Mouse (Mus musculus): ENCODE results near the gene Arhgap11a. TPM values are rescaled to one million over a fixed set of nuclear protein-coding genes. Genes with fewer than 3 reads are reported as not detected.

Gene Arhgap11a
- total and polyA plus RNA-seq, 2 experiments from 2014 or later, result 1.3 to 2.0 TPM

DNA sequence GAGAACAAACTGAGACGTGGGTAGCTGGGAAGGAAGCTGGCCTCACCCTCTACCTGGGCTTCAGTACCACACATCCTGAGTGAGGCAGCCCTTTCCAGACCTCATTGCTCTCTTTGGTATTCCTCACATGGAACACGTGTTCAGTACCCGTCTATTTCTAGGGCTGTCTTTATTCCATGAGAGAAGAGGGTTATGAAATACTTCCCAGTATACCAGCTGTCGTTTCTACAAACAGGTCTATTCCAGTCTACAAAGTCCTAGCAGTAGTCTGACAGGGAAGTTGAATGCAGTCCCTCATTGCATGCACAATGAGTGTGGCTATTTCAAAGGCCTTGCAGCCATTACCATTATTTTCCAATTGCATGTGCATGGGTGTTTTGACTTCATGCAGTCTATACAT lies 42.7 kb downstream of the Arhgap11a start:
- H3K36me3 ChIP-seq (ENCODE audit: insufficient read depth, low read length), result no peaks in the 10 kb centered on the region
- H3K4me2 ChIP-seq (ENCODE audit: low read depth, low read length, poor library complexity, severe bottlenecking), result no peak overlapping the region
- H3K4me1 ChIP-seq (ENCODE audit: insufficient read depth, low read length), result no peaks in the 10 kb centered on the region
- ATAC-seq (ENCODE audit: low FRiP score), result no peak
- H3K9me3 ChIP-seq (ENCODE audit: low read length), result no peaks in the 10 kb centered on the region
- TF ChIP-seq CTCF (IDR thresholded peaks at IDR 0.05), result no peak
- DNase-seq (ENCODE audit: low spot score), result no peak
- no peak overlapping the region for H3K9ac ChIP-seq (replicated peaks; ENCODE audit: low read length, poor library complexity, severe bottlenecking)
- 88% methylated on average over 4 of the region's 4 CpGs for WGBS
- no peak overlapping the region for H3K27ac ChIP-seq (ENCODE audit: low read depth, low read length)
- H3K27me3 ChIP-seq (ENCODE audit: insufficient read depth, low read length), result no peaks in the 10 kb centered on the region
- H3K4me3 ChIP-seq (ENCODE audit: low read depth, low read length), result no peak overlapping the region

DNA sequence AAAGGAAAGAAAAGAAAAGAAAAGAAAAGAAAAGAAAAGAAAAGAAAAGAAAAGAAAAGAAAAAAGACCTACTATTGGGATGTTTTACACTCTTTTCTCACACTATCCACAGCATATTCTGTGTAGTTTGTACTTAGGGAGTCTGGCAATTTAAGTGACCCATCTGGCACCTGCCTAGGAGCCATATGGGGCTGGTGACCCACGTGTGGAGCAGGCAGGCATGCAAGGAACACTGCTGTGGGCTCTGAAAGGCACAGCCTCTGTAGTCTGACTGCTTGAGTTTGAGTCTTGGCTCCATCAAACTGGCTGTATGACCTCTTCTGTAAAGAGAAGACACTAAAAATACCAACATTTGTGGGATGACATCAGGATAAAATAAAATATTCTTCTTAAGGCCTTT lies 44.7 kb downstream of the Arhgap11a start:
- WGBS, result 37% methylated on average over 1 of the region's 1 CpGs
- Histone ChIP-seq H3K4me3 (ENCODE audit: low read depth, low read length) (no peak overlapping the region), H3K4me1 (ENCODE audit: insufficient read depth, low read length) (no peaks in the 10 kb centered on the region), H3K9me3 (ENCODE audit: low read length) (no peaks in the 10 kb centered on the region), H3K36me3 (ENCODE audit: insufficient read depth, low read length) (no peaks in the 10 kb centered on the region), H3K4me2 (ENCODE audit: low read depth, low read length, poor library complexity, severe bottlenecking) (no peak overlapping the region), H3K27me3 (ENCODE audit: insufficient read depth, low read length) (no peaks in the 10 kb centered on the region), H3K9ac (replicated peaks; ENCODE audit: low read length, poor library complexity, severe bottlenecking) (no peak overlapping the region), H3K27ac (ENCODE audit: low read depth, low read length) (no peak overlapping the region)
- DNase-seq (ENCODE audit: low spot score) (no peak), ATAC-seq (ENCODE audit: low FRiP score) (no peak)
- no peak for TF ChIP-seq CTCF (IDR thresholded peaks at IDR 0.05)

DNA sequence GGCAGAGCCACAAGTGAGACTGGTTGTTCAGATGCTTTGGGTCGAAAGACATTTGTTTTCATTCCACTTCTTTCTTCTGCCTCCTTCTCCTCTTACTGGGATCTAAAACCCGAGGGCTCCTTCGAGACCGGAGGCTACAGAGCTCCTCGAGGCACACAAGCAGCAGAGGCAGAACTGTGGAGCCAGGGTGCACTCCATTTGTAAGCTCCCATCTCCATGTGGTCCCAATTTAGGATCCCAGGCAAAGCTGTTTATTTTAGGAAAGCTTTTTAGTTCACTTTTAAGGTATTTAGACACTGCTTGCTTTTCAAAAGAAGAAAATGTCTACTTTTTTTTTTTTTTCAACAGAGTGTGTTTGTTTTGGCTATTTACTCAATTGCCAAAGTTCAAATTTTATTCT lies 47.6 kb downstream of the Arhgap11a start:
- H3K36me3 ChIP-seq (ENCODE audit: insufficient read depth, low read length), result no peaks in the 10 kb centered on the region
- H3K27ac ChIP-seq (ENCODE audit: low read depth, low read length), result no peak overlapping the region
- ATAC-seq (ENCODE audit: low FRiP score) (no peak), DNase-seq (ENCODE audit: low spot score) (no peak)
- no peak for TF ChIP-seq CTCF (IDR thresholded peaks at IDR 0.05)
- no peaks in the 10 kb centered on the region for H3K27me3 ChIP-seq (ENCODE audit: insufficient read depth, low read length)
- 82% methylated on average over 5 of the region's 5 CpGs for WGBS
- no peak overlapping the region for H3K4me2 ChIP-seq (ENCODE audit: low read depth, low read length, poor library complexity, severe bottlenecking)
- no peak overlapping the region for H3K9ac ChIP-seq (replicated peaks; ENCODE audit: low read length, poor library complexity, severe bottlenecking)
- no peaks in the 10 kb centered on the region for H3K4me1 ChIP-seq (ENCODE audit: insufficient read depth, low read length)
- H3K9me3 ChIP-seq (ENCODE audit: low read length), result no peaks in the 10 kb centered on the region
- H3K4me3 ChIP-seq (ENCODE audit: low read depth, low read length), result no peak overlapping the region

DNA sequence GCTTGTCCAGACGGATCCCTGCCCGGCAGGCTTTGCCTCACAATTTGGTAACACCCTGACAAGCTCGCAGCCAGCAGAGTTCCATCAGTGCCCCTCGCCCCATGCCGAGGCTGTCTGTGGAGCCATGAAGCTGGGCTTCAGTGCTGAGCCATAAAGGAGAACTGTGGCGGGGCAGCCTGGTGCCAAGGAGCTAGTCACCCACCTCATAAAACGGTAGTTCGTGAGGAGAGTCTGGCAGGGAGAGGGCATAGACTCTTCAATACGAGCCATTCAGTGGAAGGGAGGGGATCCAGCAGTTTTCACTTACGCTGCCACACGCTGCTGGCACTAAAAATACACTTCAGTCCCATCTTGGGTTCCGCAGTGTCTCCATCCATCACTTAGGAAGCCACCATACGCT lies 49.9 kb downstream of the Arhgap11a start:
- Histone ChIP-seq H3K27me3 (ENCODE audit: insufficient read depth, low read length) (no peaks in the 10 kb centered on the region), H3K9ac (replicated peaks; ENCODE audit: low read length, poor library complexity, severe bottlenecking) (no peak overlapping the region), H3K9me3 (ENCODE audit: low read length) (no peaks in the 10 kb centered on the region), H3K27ac (ENCODE audit: low read depth, low read length) (no peak overlapping the region), H3K4me3 (ENCODE audit: low read depth, low read length) (no peak overlapping the region), H3K4me1 (ENCODE audit: insufficient read depth, low read length) (no peaks in the 10 kb centered on the region), H3K36me3 (ENCODE audit: insufficient read depth, low read length) (no peaks in the 10 kb centered on the region), H3K4me2 (ENCODE audit: low read depth, low read length, poor library complexity, severe bottlenecking) (no peak overlapping the region)
- WGBS, result 89% methylated on average over 13 of the region's 13 CpGs
- no peak for DNase-seq (ENCODE audit: low spot score)
- no peak for ATAC-seq (ENCODE audit: low FRiP score)
- TF ChIP-seq CTCF (IDR thresholded peaks at IDR 0.05), result no peak

DNA sequence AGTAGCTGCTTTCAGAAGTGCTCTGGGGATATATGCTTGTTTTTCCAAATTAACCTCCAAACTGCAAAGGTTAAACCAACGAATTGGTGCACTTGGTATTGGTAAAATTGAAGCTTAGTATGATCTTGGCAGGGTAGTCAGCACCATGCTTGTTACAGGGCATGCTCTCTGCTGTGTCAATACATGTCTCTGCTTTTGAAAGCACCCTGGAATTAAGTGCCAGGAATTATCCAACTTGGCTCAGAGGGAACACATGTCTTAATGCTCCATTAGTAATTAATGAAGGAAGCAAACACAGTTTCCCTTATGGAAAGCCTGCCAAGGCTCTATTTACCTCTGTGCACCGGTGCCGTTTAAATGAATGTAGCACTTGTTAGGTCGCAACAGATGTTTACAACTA lies 53.3 kb downstream of the Arhgap11a start:
- 80% methylated on average over 4 of the region's 4 CpGs for WGBS
- no peak for TF ChIP-seq CTCF (IDR thresholded peaks at IDR 0.05)

DNA sequence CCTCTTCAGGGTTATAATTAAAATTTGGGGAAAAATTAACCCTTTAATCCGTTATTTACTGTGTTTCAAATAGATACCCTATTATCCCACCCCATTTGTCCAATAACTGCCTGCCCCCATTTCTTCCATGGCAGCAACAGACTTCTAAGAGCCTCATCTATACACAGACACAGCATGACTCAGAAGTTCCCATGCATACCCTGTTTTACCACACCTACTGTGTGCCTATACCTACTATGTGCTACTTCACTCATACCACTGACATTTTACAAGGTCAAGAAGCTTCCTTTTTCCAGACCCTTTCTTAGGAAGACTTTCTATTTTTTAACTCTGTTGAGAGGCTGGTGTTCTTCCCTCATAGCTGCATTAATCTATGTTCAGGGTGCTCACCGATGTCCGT lies 54.9 kb downstream of the Arhgap11a start:
- no peak overlapping the region for H3K27ac ChIP-seq (ENCODE audit: low read depth, low read length)
- no peak for TF ChIP-seq CTCF (IDR thresholded peaks at IDR 0.05)
- WGBS, result 92% methylated on average over 3 of the region's 3 CpGs
- no peak overlapping the region for H3K4me3 ChIP-seq (ENCODE audit: low read depth, low read length)
- DNase-seq (ENCODE audit: low spot score) (no peak), ATAC-seq (ENCODE audit: low FRiP score) (no peak)
- H3K9ac ChIP-seq (replicated peaks; ENCODE audit: low read length, poor library complexity, severe bottlenecking), result no peak overlapping the region
- no peaks in the 10 kb centered on the region for H3K27me3 ChIP-seq (ENCODE audit: insufficient read depth, low read length)
- H3K4me2 ChIP-seq (ENCODE audit: low read depth, low read length, poor library complexity, severe bottlenecking), result no peak overlapping the region
- H3K9me3 ChIP-seq (ENCODE audit: low read length), result no peaks in the 10 kb centered on the region
- no peaks in the 10 kb centered on the region for H3K4me1 ChIP-seq (ENCODE audit: insufficient read depth, low read length)
- H3K36me3 ChIP-seq (ENCODE audit: insufficient read depth, low read length), result peaks cover 15% of the 10 kb centered on the region

More for the DNA sequence above, 53.3 kb downstream of the Arhgap11a start:
- Histone ChIP-seq H3K4me2 (ENCODE audit: low read depth, low read length, poor library complexity, severe bottlenecking) (no peak overlapping the region), H3K4me3 (ENCODE audit: low read depth, low read length) (no peak overlapping the region), H3K36me3 (ENCODE audit: insufficient read depth, low read length) (0 out of 2 replicates have a peak, but pooled peaks cover 6% of the 10 kb centered on the region), H3K27ac (ENCODE audit: low read depth, low read length) (no peak overlapping the region), H3K4me1 (ENCODE audit: insufficient read depth, low read length) (no peaks in the 10 kb centered on the region), H3K9me3 (ENCODE audit: low read length) (no peaks in the 10 kb centered on the region), H3K9ac (replicated peaks; ENCODE audit: low read length, poor library complexity, severe bottlenecking) (no peak overlapping the region), H3K27me3 (ENCODE audit: insufficient read depth, low read length) (no peaks in the 10 kb centered on the region)
- DNase-seq (ENCODE audit: low spot score), result no peak
- no peak for ATAC-seq (ENCODE audit: low FRiP score)

Measured in midbrain, postnatal 0 days (tissue).